Mouse (Mus musculus) neural tube, embryonic 14.5 days (tissue): Measurements from ENCODE around the gene Vsnl1. TPM values are rescaled to one million over a fixed set of nuclear protein-coding genes. Genes with fewer than 3 reads are reported as not detected.

Source experiments
- ATAC-seq: fragments of 200-750 bp; cut with Nextera tagmentation; 2 replicates; pipeline ENCODE4 v1.8.0; 2017; ENCODE audit warnings: low read depth, mild to moderate bottlenecking, moderate TSS enrichment, moderate library complexity
- H3K27ac ChIP-seq: fragments of 300-500 bp; sonication (generic); 2 replicates; pipeline ENCODE4 v1.5.1; 2014; ENCODE audit warnings: low read depth, mild to moderate bottlenecking, control low read depth, low read length, moderate library complexity, mixed read lengths
- H3K27me3 ChIP-seq: fragments of 300-500 bp; sonication (generic); 2 replicates; pipeline ENCODE4 v1.6.1; 2014; ENCODE audit warnings: low read length; ENCODE audit not compliant: control insufficient read depth, insufficient read depth
- H3K36me3 ChIP-seq: fragments of 300-500 bp; sonication (generic); 2 replicates; pipeline ENCODE4 v1.6.1; 2014; ENCODE audit warnings: low read length, mixed read lengths; ENCODE audit not compliant: control insufficient read depth, insufficient read depth
- H3K4me1 ChIP-seq: fragments of 300-500 bp; sonication (generic); 2 replicates; pipeline ENCODE4 v1.6.1; 2014; ENCODE audit warnings: low read length; ENCODE audit not compliant: control insufficient read depth, insufficient read depth
- H3K4me2 ChIP-seq: fragments of 300-500 bp; sonication (generic); 2 replicates; pipeline ENCODE4 v1.6.1; 2014; ENCODE audit warnings: mild to moderate bottlenecking, low read depth, low read length, control low read depth
- H3K4me3 ChIP-seq: fragments of 300-500 bp; sonication (generic); 2 replicates; pipeline ENCODE4 v1.5.1; 2014; ENCODE audit warnings: low read depth, low read length, control low read depth, mixed read lengths
- H3K9ac ChIP-seq: fragments of 300-500 bp; sonication (generic); replicated peaks from 2 replicates; pipeline ENCODE4 v1.6.1; 2014; ENCODE audit warnings: low read depth, mild to moderate bottlenecking, control low read depth, low read length, mixed read lengths
- H3K9me3 ChIP-seq: fragments of 300-500 bp; sonication (generic); 2 replicates; pipeline ENCODE4 v1.6.1; 2016; ENCODE audit warnings: low read length; ENCODE audit not compliant: control insufficient read depth
- WGBS: fragments of 180-500 bp; shearing (Covaris S2); extraction: QIAGEN DNeasy Blood & Tissue Kit; methylation state at CpG from one replicate; pipeline ENCODE4 v1.1.7; 2014; 5-methylcytosine and 5-hydroxymethylcytosine counted together
- polyA plus RNA-seq: library from polyadenylated mRNA; unstranded; fragments of >200 nt; fragmentation: Nextera tagmentation; extraction: Ambion mirVana; gene quantifications from 2 replicates; pipeline ENCODE4 v1.2.1, GENCODE M21; 2014

Vsnl1 gene
- polyA plus RNA-seq, 1 experiment from 2014 or later: 197 TPM

DNA sequence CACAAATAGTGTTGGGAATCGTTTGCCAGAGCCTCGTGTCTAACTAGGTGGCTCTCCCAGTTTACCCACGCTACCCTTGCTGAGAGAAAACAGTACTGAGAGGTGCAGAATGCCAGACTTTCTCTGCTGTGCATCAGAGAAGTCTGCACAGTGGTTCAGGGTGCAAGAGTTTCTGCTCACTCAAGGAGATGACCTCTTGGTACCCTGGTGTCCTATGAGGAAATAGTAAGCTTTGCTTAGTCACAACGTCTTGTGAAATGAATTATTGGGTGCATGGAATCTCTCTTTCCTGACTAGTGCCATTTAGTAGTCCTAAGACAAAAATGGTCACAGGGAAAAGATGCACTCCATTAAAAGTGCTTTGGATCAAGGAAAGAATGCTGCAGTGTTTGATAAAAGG lies 111.9 kb downstream of the Vsnl1 start:
- Histone ChIP-seq H3K4me2 (no peak overlapping the region), H3K4me3 (no peak overlapping the region), H3K27me3 (no peaks in the 10 kb centered on the region), H3K9ac (no peak overlapping the region), H3K9me3 (no peaks in the 10 kb centered on the region), H3K27ac (no peak overlapping the region), H3K4me1 (no peaks in the 10 kb centered on the region), H3K36me3 (no peaks in the 10 kb centered on the region)
- 60% methylated on average over 4 of the region's 4 CpGs for WGBS
- ATAC-seq: no peak

DNA sequence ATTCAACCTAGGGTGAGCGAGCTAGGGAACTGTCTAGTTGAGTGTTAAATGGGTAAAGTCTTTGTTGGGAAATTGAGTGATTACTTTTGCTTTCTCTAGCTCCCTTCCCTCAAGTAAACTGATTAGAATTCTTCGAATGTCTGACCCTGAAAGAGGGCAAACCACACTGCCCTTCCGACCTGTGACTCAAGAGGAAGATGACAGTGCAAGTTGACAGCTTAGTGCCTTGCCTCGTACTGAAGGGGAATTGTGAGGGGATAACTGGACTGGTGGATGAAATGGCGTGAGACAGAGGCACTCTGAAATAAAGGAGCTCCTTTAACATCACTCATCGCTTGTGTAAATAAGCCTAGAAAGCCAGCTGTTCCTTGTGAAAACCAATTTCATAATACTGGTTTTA lies 118.7 kb downstream of the Vsnl1 start:
- no peak overlapping the region for H3K27ac ChIP-seq
- H3K27me3 ChIP-seq: no peaks in the 10 kb centered on the region
- H3K4me2 ChIP-seq: no peak overlapping the region
- H3K36me3 ChIP-seq: peaks cover 28% of the 10 kb centered on the region
- 58% methylated on average over 6 of the region's 6 CpGs for WGBS
- H3K9me3 ChIP-seq: no peaks in the 10 kb centered on the region
- H3K4me1 ChIP-seq: no peaks in the 10 kb centered on the region
- no peak overlapping the region for H3K4me3 ChIP-seq
- H3K9ac ChIP-seq: no peak overlapping the region
- no peak for ATAC-seq

DNA sequence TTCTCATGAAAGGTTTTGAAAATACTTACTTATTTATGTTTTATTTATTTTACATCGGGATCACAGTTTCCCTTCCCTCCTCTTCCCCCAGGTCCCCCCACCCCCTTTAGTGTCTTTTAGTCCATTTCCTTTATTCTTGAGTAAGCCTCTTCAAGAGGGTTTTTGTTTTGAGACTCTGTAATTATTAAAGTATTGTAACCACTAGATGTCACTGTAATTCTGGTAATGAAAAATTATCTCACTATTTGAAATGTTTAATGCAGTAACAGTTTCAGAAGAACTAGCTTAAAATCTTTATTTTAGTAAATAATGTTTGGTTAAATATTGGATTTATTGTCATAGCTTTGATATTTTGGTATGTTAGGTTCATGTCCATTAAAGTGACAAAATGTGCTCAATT lies 122.6 kb downstream of the Vsnl1 start:
- no peak overlapping the region for H3K27ac ChIP-seq
- H3K4me3 ChIP-seq: no peak overlapping the region
- H3K9me3 ChIP-seq: no peaks in the 10 kb centered on the region
- no peak overlapping the region for H3K4me2 ChIP-seq
- 73% methylated on average over 1 of the region's 1 CpGs for WGBS
- H3K9ac ChIP-seq: no peak overlapping the region
- no peaks in the 10 kb centered on the region for H3K4me1 ChIP-seq
- peaks cover 28% of the 10 kb centered on the region for H3K36me3 ChIP-seq
- no peak for ATAC-seq
- no peaks in the 10 kb centered on the region for H3K27me3 ChIP-seq

DNA sequence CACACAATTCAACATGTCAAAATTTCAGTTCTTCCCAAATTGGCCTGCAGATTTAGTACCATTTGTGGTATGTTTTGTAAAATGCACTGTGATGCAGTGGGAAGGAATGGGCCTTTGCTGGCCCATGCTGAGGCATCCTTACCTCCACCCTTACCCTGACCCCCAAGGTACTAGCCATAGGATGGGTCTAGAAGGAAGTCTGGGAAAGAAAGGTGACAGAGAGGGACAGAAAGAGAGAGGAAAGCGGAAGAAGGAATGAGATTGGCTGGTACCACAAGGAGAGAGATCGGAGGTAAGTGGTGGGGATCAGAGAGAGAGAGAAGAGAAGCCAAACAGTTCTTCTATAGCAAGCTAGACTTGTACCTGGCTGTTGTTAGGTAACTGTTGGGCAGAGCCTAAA lies 125.3 kb downstream of the Vsnl1 start:
- Histone ChIP-seq H3K4me1 (no peaks in the 10 kb centered on the region), H3K9ac (no peak overlapping the region), H3K4me3 (no peak overlapping the region), H3K9me3 (no peaks in the 10 kb centered on the region), H3K27me3 (no peaks in the 10 kb centered on the region), H3K27ac (no peak overlapping the region), H3K4me2 (no peak overlapping the region), H3K36me3 (peaks cover 19% of the 10 kb centered on the region)
- 100% methylated on average over 2 of the region's 2 CpGs for WGBS
- ATAC-seq: no peak

DNA sequence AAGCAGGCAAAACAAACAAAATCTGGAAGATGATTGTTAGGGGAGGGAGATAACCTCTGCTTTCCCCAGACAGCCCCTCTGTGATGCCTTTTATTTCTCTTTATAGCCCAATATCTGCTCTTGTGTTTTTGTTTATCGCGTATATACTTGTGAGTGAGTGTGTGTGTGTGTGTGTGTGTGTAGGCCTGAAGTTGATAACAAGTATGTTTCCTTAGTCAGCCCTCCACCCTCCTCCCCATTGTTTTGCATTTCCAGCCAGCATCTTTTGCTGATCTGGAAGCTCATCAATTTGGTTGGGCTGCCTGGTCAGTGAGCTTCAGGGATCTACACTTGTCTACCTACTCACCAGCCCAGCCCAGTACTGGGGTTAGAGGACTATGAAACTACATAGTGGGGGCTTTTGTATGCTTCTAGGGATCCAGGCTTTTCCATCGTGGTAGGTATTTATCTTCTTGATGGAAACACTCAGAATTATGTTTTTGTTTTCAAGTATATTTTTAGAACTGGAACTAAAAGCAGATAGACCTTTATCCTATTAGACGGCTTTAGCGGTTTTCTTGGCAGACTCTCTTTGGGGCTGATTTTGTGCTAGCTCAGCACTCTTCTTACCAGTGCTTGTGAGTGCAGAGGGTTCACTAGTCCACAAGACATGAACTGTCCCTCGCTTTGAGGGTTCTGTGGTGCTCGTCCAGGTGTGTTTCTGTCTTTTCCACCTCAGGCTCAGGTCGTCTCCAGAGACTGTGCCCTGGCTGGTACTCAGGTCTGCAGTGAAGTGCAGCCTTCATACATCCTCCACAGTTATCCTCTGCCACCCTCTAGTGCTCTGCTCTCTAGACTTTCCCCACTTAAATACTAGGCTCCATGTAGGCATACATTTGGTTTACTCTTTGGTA lies 129.4 kb downstream of the Vsnl1 start:
- no peaks in the 10 kb centered on the region for H3K27me3 ChIP-seq
- H3K4me2 ChIP-seq: no peak overlapping the region
- no peak overlapping the region for H3K9ac ChIP-seq
- ATAC-seq: no peak
- peaks cover 19% of the 10 kb centered on the region for H3K36me3 ChIP-seq
- H3K4me3 ChIP-seq: no peak overlapping the region
- H3K4me1 ChIP-seq: no peaks in the 10 kb centered on the region
- no peak overlapping the region for H3K27ac ChIP-seq
- 95% methylated on average over 8 of the region's 8 CpGs for WGBS
- no peaks in the 10 kb centered on the region for H3K9me3 ChIP-seq

DNA sequence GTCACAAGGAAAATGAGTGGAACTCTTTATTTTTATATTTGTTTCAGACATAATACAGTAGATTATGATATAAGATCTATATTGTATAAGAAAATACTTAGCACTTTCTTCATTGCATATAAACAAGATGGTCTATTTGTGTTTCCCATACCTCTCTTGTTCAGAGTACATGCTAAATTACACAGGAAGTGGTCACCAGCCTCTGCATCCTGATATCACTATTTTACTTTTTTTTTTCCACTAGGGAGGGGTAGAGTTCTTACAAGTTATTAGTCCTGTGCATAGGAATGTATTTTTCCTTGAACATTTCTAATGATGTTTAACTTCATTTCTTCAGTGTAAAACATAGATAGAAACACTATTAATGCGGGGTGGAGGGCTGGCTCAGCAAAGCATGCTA lies 135.6 kb downstream of the Vsnl1 start:
- no peak overlapping the region for H3K4me3 ChIP-seq
- no peaks in the 10 kb centered on the region for H3K4me1 ChIP-seq
- no peak overlapping the region for H3K4me2 ChIP-seq
- H3K27ac ChIP-seq: no peak overlapping the region
- no peak for ATAC-seq
- 100% methylated on average over 1 of the region's 1 CpGs for whole genome bisulfite sequencing
- no peaks in the 10 kb centered on the region for H3K27me3 ChIP-seq
- H3K36me3 ChIP-seq: peaks cover 29% of the 10 kb centered on the region
- H3K9ac ChIP-seq: no peak overlapping the region
- no peaks in the 10 kb centered on the region for H3K9me3 ChIP-seq

DNA sequence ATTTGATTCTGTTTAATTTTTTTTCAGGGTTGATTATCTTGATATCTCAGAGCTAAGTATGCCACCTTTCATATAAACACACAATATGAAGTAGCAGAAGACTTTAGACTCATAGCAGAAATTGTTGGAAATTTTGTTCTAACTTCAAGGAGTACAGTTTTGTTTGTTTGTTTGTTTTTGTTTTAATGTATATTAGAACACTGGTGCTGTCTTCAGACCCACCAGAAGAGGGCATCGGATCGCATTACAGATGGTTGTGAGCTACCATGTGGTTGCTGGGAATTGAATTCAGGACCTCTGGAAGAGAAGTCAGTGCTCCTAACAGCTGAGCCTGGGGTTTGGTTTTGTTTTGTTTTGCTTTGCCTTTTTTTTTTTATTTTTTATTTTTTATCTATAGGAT lies 150.0 kb downstream of the Vsnl1 start:
- H3K27ac ChIP-seq: no peak overlapping the region
- WGBS: 91% methylated on average over 2 of the region's 2 CpGs
- no peaks in the 10 kb centered on the region for H3K27me3 ChIP-seq
- H3K9me3 ChIP-seq: no peaks in the 10 kb centered on the region
- H3K4me2 ChIP-seq: no peak overlapping the region
- no peak for ATAC-seq
- H3K4me1 ChIP-seq: no peaks in the 10 kb centered on the region
- H3K4me3 ChIP-seq: no peak overlapping the region
- H3K36me3 ChIP-seq: peaks cover 33% of the 10 kb centered on the region
- H3K9ac ChIP-seq: no peak overlapping the region

DNA sequence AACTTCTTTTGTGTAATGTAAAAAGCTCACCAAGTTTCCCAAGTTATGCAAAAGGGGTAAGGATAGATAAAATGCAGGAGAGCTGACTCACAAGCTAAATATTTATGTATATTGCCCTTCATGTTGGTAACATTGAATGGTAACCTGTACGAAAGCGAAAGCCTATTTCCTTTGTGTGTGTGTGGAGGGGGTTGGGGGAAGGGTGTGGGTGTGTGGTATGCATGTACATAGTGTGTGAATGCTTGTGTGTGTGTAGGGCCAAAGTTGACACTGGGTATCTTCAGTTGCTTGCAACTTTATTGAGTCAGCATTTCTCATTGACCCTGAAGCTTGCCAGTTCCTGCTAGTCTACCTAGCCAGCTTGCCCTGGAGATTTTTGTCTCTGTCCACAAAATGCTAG lies 154.8 kb downstream of the Vsnl1 start:
- H3K9me3 ChIP-seq: no peaks in the 10 kb centered on the region
- no peak overlapping the region for H3K4me3 ChIP-seq
- no peak overlapping the region for H3K27ac ChIP-seq
- H3K4me1 ChIP-seq: no peaks in the 10 kb centered on the region
- H3K9ac ChIP-seq: no peak overlapping the region
- H3K4me2 ChIP-seq: no peak overlapping the region
- no peaks in the 10 kb centered on the region for H3K27me3 ChIP-seq
- 91% methylated on average over 2 of the region's 2 CpGs for WGBS
- ATAC-seq: no peak
- peaks cover 28% of the 10 kb centered on the region for H3K36me3 ChIP-seq

DNA sequence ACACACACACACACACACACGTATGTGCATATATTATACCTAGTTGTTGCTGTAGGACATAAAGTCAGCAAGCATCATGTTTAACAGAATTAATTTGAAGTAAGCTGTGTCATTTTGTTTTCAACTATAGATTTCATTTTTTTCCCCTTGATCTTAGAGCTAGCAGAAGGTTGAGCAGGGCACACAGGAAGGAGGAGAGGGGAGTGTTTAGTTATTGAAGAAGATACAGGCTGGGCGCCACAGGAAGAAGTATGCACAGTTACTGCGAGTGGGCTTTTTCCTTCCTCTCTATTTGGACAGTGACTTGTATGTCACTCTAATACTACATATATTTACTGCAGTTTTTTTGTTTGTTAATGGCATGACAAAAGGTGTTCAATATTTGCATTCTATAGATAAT lies 156.5 kb downstream of the Vsnl1 start:
- H3K9ac ChIP-seq: no peak overlapping the region
- H3K27ac ChIP-seq: no peak overlapping the region
- no peaks in the 10 kb centered on the region for H3K27me3 ChIP-seq
- no peaks in the 10 kb centered on the region for H3K4me1 ChIP-seq
- no peaks in the 10 kb centered on the region for H3K9me3 ChIP-seq
- ATAC-seq: no peak
- peaks cover 17% of the 10 kb centered on the region for H3K36me3 ChIP-seq
- no peak overlapping the region for H3K4me2 ChIP-seq
- WGBS: 94% methylated on average over 3 of the region's 3 CpGs
- no peak overlapping the region for H3K4me3 ChIP-seq
